Mouse (Mus musculus) heart, adult 11 months (tissue): ENCODE measurements around the gene Ppme1.

ENCODE experiments used
- DNase-seq: peaks from one replicate; pipeline ENCODE4 v3.0.0; 2022

The Ppme1 gene

DNA sequence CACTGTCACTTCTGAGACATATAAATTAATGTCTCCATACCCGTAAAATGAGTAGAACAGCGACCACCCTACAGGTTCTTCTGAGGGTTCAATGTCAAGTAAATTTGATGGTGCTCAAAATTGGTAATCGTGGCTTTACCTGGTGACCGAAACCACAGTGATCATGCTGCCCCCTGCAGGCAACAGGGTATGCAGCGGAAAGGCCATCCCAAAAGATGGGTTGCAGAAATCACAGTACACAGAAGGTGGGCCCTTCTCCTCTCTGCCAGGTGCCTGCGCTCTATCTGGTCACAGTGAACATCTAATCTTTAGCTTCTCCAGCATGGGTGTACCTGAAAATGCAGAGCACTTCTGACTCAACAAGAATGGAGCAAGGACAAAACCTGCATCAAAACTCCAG lies 46.6 kb downstream of the Ppme1 start:
- peak; percentile 86 for DNase-seq

DNA sequence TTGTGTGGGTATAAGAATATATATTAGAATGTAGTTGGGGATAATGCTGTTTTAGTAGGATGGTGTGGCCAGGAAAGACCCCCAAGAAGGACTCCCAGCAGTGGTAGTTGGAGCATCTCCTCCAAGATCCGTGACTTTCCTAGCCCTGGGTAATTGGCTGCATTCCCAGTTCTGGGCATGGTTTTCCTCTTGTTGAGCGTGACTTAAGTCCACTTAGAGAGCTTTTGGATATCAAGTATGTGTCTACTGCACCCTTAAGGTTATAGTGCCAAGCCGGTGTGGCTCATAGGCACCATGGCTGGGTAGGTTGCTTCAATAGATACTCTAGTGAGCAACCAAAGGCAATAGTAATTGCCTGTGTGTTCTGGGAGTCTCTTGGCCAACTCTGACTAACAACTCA lies 48.4 kb downstream of the Ppme1 start:
- DNase-seq = peak; percentile 78

DNA sequence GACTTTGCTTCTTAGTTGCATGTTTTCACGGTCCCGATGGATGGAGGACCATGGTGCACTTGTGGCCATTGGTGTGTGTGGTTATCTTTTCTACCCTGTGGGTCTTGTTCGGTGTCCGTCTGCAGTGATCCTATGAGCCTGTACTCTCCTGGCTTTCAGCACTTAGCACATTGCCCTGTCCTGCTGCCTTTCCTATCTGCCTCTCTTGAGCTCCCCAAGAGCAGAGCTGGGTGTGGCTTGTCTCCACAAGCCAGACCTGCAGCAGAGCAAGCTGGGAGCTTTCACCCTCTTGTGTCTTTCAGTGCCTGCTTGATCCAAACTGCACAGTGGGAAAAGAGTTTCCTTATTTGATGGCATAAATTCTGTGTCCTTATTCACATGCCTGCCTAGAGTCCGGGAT lies 54.6 kb downstream of the Ppme1 start:
- no peak for DNase-seq

DNA sequence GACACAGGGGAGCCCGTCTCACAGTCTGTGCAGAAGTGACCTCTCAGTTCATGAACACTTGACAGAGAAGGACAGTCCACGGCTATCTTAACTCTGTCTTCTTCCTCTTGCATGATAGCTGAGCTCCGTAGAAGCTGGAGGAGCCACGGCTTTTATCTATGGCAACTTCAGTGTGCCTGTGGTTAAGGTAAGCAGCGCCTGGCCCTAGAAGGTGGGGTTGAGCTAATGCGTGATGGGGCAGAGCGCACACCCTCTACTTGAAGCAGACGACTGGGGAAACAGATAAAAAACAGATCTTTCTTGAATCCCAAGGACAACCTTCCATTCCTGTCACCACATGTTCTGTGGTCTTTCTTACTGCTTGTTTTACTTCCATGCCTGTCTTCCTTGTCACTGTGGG lies 55.2 kb downstream of the Ppme1 start:
- DNase-seq = no peak

DNA sequence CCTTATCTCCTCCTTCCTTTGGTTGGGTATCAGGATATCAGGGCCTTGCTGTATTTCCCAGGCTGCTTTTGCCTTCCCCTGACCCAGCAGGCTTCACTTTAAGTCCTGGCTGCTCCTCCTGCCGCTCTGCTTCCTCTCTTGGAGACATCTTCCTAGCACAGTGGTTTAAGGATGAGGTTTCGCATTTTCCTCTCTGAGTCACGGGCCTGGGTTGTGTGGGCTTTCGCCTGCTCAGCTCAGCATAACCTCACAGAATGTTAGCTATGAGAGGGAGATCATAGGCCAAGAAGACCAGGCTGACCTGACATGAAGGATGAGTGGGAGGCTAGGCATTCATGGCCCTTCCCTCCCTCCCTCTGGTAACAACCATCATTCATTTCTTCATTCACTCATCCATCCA lies 59.4 kb downstream of the Ppme1 start:
- no peak for DNase-seq

DNA sequence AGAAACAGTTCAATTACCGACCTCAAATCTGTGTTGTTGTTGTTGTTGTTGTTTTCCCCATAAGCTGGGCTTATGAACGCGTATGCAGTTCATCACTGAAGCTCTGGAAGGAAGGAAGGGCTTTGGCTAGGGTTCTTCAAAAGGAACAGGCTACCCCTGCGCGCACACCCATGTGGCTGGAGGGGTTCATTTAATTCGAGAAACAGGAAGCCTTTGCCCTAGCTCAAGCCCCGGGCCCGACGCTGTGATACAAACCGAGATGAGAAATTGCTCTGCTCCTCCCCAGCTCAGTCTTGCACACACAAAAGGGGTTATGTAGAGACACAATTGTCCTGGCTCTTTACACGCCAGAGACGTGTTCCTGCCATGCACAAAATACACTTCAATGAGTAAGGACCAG lies 61.8 kb downstream of the Ppme1 start:
- DNase-seq = peak; percentile 58

DNA sequence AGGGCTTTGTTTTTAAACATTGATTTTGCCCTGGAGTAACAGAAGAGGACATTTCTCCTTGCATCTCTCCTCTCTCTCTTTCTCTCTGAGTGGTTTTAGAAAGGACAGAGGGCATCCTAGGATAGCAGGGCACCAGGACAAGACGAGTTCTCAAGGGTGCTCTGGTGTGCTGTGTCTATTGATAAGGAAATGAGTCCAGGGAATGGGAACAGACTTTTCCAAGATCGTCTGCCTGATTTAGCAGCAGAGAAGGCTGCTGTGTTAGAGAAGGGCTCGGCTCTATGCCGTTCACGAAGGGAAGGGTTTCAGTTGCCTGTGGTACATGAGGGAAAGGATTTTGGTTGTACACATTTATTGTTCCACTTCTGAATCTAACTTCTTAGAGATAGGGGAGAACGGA lies 62.4 kb downstream of the Ppme1 start:
- DNase-seq = peak; percentile 75

DNA sequence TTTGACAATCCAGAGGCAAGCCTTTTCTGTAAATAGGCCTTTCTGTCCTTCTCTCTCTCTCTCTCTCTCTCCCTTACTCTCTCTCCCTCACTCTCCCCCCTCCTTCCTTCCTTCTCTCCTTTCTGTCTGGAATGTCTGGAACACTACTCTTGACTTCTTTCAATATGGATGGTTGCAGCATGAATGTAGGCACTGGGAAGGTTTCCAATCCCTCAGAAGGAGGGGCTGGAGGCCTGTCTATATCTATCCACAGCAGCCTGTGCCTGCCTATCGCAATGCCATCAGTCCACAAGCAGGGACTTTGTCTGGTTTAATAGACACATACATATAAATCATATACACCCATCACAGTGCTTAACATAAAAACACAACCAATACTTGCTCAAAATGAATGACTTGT lies 62.9 kb downstream of the Ppme1 start:
- DNase-seq = peak; percentile 71

DNA sequence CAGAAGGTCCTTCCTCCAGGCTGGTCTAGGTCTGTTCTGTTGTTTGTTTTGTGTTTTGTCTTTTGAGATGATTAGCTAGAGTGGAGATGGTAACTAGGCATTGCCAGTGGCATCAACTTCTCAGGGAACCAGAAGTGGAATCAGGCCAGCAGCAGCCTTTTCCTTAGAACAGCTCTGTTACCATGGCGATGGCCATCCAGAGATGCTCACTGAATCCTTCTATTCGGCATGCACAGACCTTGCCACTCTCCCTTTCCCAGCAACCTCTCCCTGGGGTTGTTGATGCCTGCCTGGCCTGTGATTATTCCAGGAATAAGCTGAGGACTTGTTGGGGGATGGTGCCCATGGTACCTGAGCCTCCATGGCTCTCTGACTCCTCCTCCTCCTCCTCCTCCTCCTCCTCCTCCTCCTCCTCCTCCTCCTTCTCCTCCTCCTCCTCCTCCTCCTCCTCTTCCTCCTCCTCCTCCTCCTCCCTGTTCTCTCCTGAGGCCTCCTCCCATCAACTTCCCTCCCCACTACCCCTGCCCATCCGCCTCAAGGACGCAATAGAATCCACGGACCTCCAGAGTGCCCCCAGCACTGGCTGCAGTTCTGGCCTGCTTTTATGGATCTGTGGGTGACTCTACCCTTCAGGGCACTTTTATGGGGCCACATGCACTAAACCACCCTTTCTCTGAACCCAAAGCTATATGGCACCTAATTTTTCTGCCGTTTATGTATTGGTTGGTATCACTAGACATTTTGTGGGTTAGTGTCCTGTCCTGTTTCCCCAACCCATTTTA lies 64.0 kb downstream of the Ppme1 start:
- peak; percentile 54 for DNase-seq

DNA sequence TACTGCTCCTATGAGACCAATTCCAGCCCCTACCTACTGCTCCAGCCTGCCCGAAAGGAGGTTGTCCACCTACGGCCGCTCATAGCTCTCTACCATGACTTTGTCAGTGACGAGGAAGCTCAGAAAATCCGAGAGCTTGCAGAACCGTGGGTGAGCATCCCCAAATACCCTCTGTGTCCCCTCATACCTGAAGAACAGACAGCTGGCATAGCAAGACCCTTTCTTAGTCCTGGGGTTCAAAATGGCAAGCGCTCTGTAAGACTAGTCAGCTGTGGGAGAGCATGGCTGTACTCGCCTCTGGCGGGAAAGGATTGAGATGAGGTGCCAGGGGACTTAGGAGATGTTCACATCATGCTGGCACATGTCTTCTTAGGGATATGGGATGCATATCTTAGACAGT lies 66.2 kb downstream of the Ppme1 start:
- peak; percentile 75 for DNase-seq

DNA sequence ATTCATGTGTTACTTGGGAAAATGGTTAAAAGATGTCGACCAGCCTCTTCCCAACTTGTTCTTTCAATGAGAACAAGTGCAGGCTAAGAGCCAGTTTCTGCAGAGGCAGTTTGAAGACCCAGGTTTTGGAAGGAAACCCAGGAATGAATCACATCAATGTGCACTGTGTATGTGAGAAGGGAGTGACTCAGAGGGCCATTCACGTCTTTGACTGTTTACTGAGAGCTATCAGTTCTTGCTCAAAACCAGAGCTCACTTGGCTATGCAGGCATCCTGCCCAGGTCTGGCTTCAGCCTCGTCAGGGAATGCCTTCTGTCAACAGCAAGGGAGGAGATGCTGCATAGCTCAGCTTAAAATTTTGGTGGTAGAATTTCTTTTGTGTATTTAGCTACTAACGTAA lies 69.8 kb downstream of the Ppme1 start:
- DNase-seq = peak; percentile 93

DNA sequence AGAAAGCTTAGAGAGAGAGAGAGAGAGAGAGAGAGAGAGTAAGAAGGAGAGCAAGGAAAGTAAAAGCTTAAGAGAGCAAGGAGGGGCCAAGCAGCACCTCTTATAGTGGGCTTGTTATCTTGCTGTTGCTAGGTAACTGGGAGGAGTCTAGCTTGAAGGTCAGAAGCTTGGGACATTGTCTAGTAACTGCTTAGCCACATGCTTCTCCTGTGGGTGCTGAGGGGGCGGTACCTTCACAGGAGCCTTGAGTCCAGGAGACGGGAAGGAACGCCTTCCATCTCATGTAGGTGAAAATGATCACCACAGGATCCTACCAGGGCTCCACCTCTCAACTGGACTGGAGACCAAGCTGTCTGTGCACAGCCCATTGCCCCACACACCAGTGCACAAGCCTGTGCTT lies 70.7 kb downstream of the Ppme1 start:
- DNase-seq = peak; percentile 64

DNA sequence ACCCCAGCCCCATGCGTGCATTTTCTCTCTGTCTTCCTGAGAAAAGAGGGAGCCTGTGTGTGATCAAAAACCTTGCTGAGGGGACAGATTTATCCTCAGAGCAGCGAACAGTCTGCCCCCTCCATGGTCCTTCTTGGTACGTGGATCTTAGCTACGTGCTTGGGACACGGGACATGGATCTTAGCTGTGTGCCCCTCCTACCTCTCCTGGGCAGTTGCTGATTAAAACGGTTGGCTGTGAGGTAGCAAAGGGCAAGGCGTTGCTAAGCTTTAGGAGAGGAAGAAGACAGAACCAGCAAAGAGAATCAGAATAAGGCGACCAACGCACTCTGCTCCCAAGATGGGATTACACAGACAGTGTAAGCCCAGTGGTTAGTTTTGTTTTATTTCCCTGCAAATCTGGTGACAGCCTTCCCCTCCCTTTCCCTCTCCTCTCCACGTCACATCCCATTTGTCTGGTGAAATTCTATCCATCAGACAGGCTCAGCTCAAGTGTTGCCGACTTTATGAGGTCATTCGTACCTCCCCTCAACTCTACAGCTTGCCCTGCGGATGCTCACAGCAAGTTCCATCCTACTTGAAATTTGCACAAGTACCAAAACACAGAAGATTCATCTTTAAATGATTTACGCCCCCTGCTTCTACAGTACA lies 73.1 kb downstream of the Ppme1 start:
- DNase-seq = peak; percentile 81

DNA sequence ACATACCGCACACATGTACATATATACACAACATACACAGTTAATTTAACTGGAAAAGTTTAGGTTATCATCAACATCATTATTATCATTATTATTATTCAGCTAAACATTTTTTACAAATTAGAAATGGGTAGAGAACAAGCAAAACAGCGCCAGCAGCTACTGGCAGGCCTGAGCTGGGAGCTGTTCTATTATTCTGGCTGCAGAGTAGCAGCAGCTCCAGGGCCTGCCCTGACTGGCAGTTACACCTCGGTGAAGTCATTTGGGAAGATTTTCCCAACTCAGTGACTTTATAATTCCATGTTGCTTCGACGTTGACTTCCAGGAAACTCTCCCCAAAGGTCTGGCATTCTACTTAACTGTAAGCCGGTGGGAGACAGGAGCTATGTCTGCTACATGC lies 75.4 kb downstream of the Ppme1 start:
- DNase-seq = no peak

DNA sequence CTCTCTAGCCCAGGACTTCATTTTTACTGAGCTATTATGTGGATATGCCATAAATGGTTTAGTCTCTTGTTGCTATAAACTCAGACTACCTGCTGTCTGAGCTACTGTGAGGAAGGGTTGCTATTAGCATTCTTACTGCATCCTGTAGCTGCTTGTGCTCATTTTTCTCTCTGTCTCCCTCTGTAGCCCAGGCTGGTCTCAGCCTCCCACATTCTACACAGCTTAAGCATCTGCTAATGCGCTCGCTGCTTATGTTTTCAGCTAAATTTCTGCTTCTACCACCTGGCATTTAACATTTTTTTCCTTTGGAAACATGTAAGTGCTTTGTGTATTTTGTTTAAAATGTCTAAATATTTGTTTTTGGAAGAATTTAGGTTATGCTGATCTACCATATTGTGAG lies 76.4 kb downstream of the Ppme1 start:
- peak; percentile 64 for DNase-seq

DNA sequence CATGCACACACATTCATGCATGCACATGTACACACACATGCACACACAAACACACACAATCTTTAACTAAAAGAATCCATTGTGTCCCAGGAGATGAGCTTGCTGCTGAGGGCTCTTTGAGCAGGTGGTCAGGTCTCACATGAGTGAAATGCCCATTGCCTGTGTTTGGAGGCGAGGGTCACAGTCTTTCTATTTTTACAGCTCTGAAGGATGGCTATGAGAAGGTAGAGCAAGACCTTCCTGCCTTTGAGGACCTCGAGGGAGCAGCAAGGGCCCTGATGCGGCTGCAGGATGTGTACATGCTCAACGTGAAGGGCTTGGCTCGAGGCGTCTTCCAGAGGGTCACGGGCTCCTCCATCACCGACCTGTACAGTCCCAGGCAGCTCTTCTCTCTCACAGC lies 78.6 kb downstream of the Ppme1 start:
- DNase-seq = peak; percentile 85

DNA sequence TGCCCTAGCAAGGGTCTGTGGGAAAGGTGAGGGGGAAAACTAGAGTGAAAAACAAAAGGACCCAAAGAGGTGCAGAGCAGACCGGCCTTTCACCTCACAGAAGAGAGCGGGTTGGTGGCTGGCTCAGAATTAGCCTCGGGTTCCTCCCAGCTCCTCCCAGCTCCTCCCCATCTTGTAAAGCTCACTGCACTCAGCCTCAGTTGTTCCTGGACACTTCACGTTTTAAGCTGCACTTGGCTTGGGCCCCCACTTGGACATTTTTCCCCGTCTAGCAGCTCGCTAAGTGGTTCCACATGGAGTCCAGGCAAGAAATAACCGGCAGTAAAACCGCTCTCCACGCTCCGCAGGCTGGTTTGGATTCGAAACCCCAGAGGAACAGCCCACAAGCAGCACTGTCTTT lies 83.5 kb downstream of the Ppme1 start:
- no peak for DNase-seq

DNA sequence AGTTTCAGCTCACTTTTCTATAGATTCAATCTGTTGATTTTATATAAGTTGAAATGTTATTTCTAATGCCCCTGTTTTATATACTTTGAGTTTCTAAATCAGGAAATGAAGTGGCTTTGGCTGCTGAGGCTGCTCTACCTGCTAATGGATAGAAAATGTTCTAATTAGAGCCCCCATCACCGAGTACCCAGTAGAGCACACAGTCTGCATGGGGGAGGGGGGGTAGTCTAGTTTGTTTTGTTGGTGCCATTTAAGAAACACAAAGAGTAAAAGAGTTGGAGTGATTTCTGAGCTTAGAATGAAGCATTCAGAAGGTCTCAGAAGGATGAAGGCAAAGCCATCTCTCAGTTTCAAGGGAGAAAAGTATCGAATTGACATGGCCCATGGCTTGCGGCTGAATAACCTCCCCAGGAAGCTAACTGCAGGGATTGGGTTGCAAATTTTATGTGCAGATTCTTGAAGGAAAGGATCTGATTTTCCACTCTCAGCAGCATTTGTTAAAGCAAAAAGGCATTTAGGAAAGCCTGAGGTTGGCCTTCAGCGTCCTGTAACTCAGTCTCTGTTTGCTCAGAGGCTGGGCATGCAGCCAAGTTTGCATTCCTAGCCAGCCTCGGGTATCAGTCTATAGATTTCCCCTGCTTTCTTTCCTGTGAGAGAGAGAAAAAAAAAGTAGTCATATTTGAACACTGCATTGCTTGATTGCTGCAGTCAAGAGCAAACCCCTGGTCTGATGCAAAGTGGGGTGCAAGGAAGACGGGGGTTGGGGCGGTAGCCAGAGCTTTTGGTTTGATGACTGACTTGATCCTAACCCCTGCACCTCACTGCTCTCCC lies 84.1 kb downstream of the Ppme1 start:
- DNase-seq = no peak

DNA sequence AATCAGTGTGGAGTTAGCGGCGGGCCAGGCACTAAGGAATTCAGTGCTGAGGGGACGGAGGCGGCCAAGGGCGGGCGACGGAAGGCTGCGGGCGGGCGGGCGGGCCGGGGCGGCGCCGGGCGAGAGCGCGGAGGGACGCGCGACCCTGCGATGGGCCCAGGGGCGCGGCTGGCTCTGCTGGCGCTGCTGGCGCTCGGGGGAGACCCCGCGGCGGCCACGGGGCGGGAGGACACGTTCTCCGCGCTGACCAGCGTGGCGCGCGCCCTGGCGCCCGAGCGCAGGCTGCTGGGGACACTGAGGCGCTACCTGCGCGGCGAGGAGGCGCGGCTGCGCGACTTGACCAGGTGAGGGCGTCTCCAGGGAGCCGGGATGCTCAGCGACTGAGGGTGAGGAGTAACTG lies 86.7 kb downstream of the Ppme1 start, which contains the start of gene P4ha3:
Gene P4ha3, plus strand, starts transcription at position 138 of the 400 bp plus-strand sequence.
- DNase-seq = no peak

DNA sequence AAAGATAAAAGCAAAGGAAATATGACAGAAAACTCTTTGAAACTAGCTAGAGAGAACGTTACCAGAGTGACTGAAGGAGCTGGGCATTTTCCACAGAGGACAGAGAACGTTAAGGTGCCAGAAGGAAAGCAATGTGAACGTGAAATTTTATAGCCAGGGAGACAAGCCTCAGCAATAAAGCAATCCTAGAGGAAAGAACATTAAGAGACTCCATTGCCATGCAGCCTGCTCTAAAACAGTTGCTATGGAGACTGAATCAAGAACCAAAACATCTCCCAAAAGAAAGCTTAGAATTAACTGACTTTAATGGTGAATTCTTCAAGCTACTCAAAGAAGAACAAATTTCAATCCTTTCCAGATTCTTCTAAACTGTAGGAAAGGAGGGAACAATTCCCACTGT lies 88.8 kb downstream of the Ppme1 start:
- no peak for DNase-seq

DNA sequence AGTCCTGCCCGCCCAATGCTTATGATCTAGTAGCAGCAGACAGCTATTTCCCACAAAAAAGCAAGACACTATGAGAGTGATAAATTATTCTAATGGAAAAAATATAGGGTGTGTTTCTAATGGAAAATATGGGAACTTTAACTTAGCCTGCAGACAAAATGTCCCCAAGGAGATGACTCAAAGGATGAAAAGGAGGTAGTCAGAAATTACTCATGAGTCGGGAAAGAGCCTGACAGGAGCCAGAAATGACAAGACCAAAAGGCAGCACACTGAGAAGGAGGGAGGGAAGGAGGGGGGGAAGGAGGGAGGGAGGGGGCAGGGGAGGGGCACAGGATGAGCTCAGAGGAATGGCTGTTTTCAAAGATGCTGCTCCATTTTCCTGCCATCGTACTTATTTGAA lies 90.5 kb downstream of the Ppme1 start:
- DNase-seq = no peak

DNA sequence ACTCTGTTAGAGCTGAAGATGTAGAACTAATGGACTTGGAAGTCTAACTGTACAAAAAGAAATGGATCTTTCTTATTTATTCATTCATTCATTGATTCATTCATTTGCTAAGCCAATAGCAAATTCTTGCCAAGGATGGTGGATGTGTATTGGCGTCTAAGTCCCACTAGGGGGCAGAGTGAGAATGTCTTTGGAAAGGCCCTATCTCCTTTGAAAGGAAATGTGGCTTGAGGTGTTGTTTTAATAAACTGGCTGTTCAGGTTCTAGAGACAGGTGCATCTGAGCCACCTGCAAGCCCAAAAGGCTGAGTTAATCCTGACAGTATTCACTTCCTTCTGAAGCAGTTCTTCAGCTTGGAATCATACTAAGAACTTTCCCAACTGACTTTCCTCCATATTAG lies 92.3 kb downstream of the Ppme1 start:
- no peak for DNase-seq
